Mouse (Mus musculus) pancreas, adult 10 weeks (tissue): Measurements from ENCODE around the gene Slfn3. TPM values are rescaled to one million over a fixed set of nuclear protein-coding genes. Genes with fewer than 3 reads are reported as not detected.

ENCODE experiments used
- polyA plus RNA-seq: library from polyadenylated mRNA; stranded (reverse); fragments of 350-450 nt; fragmentation: Illumina TruSeq; extraction: RNeasy Lipid Tissue Mini Kit (QIAGEN cat#74804); gene quantifications from one replicate; pipeline ENCODE4 v1.2.3, GENCODE M21; 2015; ENCODE audit warnings: low read depth, low replicate concordance; ENCODE audit not compliant: insufficient read depth

Gene Slfn3
- 3.0 TPM for polyA plus RNA-seq

DNA sequence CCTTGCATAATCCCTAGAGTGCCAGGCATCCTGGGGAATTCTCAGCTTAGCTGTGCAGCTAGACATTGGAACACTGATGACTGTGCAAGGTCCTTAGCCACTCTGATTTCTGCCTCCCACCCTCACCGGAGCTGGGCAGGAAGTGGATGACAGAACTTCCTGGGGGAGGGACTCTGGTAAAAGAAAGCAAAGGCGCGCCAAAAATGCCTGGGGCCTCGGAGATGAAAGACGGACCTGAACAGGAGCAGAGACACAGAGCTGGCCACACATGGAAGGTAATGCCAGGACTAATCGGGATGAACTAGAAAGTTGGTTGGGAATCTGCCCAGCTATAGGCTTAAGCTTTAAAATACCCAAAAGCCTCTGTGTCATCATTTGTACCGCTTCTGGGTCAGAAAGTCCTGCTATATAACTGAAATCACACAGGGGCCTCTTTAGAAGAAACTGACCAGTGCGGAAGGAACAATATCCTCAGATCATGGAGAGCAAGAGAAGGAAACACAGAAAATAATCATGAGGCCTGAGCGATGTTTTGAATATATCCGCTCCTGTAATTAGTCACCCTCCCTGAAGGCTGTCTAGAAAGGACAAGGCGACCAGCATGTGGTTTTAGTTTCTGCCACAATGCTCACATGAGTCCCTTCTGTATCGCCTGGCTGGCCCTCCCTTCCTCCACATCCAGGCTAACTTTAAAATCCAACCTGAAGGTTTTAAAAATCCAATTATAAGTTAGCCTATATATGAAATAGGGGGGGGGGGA is at the start of gene Slfn3:
Slfn3 (plus strand) TSS at position 197 of the 760 bp plus-strand sequence.

DNA sequence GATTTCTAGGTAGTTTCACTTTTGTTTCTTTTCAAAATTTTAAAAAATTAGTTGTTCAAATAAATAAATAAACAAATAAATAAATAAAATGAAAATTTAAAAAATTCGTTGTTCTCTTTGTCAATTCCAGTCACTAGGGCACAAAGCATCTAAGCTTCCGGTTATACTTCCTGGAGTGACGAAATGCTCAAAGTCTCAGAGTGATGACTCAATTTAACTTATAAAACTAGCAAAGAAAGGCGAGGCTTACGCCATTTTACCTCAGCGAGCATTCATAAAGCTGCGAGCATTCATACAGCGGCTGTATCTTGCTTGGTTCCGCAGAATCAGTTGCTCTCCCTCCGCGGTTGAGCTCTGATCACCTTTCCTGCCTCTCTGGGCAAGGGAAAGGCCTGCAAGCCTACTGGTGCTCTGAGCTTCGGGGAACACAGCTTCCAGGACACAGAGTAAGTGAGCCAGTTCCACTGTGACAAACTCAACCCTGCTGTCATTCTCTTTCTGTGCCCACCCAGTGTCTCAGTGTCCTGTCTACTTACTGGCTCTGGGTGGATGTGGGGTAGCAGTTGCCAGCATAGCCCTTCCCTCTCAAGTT is 16.1 kb upstream of the Slfn3 start, which contains the start of gene Slfn4:
Slfn4 (plus strand) TSS at position 239 of the 592 bp plus-strand sequence.

Other genes starting within 250 kb of the Slfn3 start
- 18.1 TPM for gene Slfn5, start 240.0 kb upstream of the Slfn3 start, polyA plus RNA-seq
- gene Slfn9, start 199.5 kb upstream of the Slfn3 start, polyA plus RNA-seq = 0.41 TPM
- gene Slfn8, start 170.5 kb upstream of the Slfn3 start, polyA plus RNA-seq = 0.81 TPM
- 6.3 TPM for gene Slfn2, start 126.2 kb upstream of the Slfn3 start, polyA plus RNA-seq
- gene Slfn1, start 74.5 kb upstream of the Slfn3 start, polyA plus RNA-seq = not detected
- not detected for gene Slfn4, start 16.1 kb upstream of the Slfn3 start, polyA plus RNA-seq
- gene Slfn14, start 95.4 kb downstream of the Slfn3 start, polyA plus RNA-seq = not detected
- gene Ap2b1, start 107.7 kb downstream of the Slfn3 start, polyA plus RNA-seq = 10.7 TPM
- gene Pex12, start 111.3 kb downstream of the Slfn3 start, polyA plus RNA-seq = 2.0 TPM
- 0.37 TPM for gene Rasl10b, start 217.8 kb downstream of the Slfn3 start, polyA plus RNA-seq
- not detected for gene Gas2l2, start 238.1 kb downstream of the Slfn3 start, polyA plus RNA-seq
- gene 1700020L24Rik, start 246.3 kb downstream of the Slfn3 start, polyA plus RNA-seq = not detected